Mouse (Mus musculus): ENCODE results near the gene Plek. TPM values are rescaled to one million over a fixed set of nuclear protein-coding genes. Genes with fewer than 3 reads are reported as not detected.

The Plek gene
- 100 to 1,000 TPM; 193 to 200 TPM for total RNA-seq (2023)

DNA sequence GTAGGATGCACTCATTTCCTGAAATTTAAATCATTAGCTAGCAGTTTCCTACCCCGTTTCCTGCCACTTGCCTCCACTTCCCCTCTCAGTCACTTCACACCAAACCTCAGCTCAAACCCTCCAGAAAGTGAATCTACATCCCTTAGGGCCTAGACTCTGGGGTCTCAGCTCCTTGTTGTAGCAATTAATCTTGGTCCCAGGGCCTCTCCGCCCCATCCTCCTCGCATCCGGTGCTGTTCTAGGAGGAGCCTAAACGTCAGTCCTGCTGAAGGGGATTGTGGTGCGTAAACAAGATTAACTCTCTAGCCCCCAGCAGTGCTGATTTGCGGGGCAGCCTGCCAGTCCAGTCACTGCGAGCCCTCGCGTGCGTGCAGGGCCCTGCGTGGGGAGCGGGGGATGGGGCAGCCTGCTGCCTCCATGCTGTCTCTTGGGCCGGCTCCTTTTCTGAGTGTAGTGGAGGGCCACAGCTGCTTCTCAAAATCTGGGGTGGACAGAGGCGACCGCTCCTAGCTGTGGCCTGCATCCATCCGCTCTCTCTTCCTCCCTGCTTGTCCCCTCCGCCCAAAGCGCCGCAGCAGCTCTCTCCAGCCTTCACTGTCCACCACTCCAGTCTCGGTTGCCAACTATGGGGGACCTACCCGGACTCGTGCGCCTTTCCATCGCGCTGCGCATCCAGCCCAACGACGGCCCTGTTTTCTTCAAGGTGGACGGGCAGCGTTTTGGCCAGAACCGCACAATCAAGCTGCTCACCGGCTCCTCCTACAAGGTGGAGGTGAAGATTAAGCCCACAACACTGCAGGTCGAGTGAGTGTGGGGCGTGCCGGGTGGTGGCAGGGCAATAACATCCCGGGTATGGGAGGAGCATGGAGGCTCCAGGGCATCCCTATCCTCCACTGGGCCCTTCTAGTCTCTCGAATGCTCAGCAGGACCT, at the start of gene Plek, which contains the start of gene Cnrip1:
Gene Plek, minus strand, starts transcription at position 837 of the 931 bp plus-strand sequence.
Gene Cnrip1, plus strand, starts transcription at position 42 of the 931 bp plus-strand sequence.

DNA sequence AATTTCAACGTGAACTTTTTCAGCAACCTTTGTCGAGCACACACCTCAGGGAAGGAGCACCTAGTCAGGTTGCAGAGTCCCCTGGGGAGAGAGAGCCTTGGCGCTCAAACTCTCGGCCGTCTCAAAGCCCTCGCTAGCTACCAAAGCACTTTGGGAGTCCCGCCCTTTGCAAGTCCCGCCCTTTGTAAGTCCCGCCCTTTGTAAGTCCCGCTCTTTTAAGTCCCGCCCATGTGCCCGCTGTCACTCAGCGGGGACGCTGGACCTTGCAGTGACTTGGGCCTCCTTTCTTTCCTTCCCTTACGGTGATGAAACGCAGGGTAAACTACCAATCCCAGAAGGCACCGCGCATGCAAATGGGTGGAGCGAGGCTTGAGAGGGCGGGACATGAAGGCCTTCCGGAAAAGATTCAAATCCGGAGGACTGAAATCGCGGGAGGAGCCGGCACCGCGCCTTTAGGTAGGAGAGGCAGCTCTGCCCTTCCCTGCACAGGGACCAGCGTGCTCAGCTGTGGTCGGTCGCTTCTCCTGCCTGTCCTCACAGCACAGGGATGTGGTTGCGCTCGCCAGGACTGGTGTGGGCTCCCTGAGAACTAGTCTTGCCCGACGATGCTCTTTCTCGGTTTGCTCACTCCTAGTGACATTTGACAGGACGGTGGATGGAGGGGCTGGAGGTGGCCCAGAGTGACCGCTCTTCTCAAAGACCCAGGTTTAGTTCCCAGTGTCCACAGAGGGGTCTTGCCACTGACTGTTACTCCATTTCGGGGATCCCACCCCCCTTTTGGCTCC, 101.0 kb downstream of the Plek start, which contains the start of gene Fbxo48:
Gene Fbxo48, plus strand, starts transcription at position 400 of the 785 bp plus-strand sequence.

Other genes starting within 250 kb of the Plek start
- gene Fbxo48, start 101.0 kb downstream of the Plek start, total RNA-seq (2023): 1 to 10 TPM; 4.3 TPM
- gene Cnrip1, start 795 bp downstream of the Plek start, total RNA-seq (2023): 10 to 100 TPM; 16.8 to 22.1 TPM
- 100 to 1,000 TPM; 107 to 110 TPM for gene Ppp3r1, start 106.9 kb upstream of the Plek start, total RNA-seq (2023)
- 10 to 100 TPM in 1 of 2 experiments, 1 to 10 TPM in 1; 9.8 to 11.7 TPM for gene Wdr92, start 129.7 kb upstream of the Plek start, total RNA-seq (2023)
- gene Pno1, start 159.2 kb upstream of the Plek start, total RNA-seq (2023): 10 to 100 TPM; 19.8 to 20.1 TPM
- 10 to 100 TPM; 40.0 to 49.5 TPM for gene C1d, start 205.2 kb upstream of the Plek start, total RNA-seq (2023)

Measured in B cell, adult 67 days (primary cell).